ENCODE assay signal across 1 mouse cellular context in the genomic region with DNA sequence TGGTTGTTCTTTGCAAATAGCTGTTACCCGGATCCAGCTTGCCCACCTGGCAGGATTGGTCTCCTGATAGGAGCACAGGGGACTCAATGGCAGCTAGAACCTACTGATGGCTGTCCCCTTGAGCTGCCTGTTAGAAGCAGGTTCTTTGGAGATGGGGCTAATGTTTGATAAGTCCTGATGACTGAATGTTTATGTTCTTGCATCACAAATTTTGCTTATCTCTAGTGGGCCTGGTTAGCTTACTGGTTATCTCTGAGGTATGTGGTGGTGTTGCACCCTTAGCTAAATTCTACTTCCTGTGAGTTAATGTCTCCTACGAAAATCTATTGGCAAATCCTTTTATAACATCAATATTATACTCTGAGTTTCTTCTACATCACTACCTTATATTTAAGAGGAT.
TF ChIP-seq lines count a peak whose summit lies in the region.

No protein-coding gene starts in this region.

TF ChIP-seq in MEL, 35 proteins besides CTCF, POLR2A, EP300 and RAD21 (continued from another document):
- TF ChIP-seq RCOR1 (IDR thresholded peaks at IDR 0.05; ENCODE audit: low read depth, low read length) (0 out of 2 replicates have a peak, but pooled peaks have one; percentile 34), MAFK (IDR thresholded peaks at IDR 0.05; ENCODE audit: borderline replicate concordance, low read depth, low read length) (no peak)
